Mouse (Mus musculus) brain, embryonic 14.5 days (tissue): ENCODE results near the gene Ensa.

Experiments used
- CTCF ChIP-seq: fragments of 200-500 bp; IDR thresholded peaks from 2 replicates; pipeline ENCODE4 v1.5.1; 2012; ENCODE audit warnings: inconsistent platforms, mild to moderate bottlenecking, moderate library complexity, borderline replicate concordance; ENCODE audit not compliant: insufficient read depth, insufficient read length; ENCODE audit errors: extremely low read depth
- POLR2A ChIP-seq: fragments of 200-500 bp; IDR thresholded peaks from 2 replicates; pipeline ENCODE4 v1.6.1; 2012; ENCODE audit warnings: mild to moderate bottlenecking, inconsistent platforms, borderline replicate concordance; ENCODE audit not compliant: poor library complexity, insufficient read depth, insufficient read length, severe bottlenecking; ENCODE audit errors: extremely low read depth

DNA sequence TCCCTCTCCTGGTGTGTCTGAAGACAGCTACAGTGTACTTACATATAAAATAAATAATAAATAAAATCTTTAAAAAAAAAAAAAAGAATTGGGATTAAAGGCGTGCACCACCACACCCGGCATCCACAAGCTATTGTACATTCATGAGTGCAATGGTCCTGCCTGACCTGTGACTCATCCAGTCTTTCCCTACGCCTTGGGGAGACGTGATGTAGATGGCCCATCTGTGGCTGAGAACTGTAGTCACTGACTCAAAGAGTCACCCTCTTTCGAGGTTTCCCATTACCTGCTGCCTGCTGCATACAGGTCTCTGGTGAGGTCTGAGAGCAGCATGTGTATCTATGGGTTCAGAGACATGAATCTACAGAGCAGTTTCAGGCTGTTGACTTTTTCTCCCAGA lies 23.2 kb downstream of the Ensa start:
- no peak for TF ChIP-seq POLR2A
- TF ChIP-seq CTCF = no peak
